Mouse (Mus musculus) kidney, embryonic 14.5 days (tissue): ENCODE results near the gene Frmpd3. TPM values are rescaled to one million over a fixed set of nuclear protein-coding genes. Genes with fewer than 3 reads are reported as not detected.
"Not testable (repeated sequence)": the region's sequence is repeated elsewhere in the genome, so short reads cannot be mapped to it uniquely, and the experiment has no call there.

Experiments
- ATAC-seq: fragments of 200-750 bp; cut with Nextera tagmentation; 2 replicates; pipeline ENCODE4 v1.8.0; 2017; ENCODE audit warnings: moderate number of reproducible peaks, mild to moderate bottlenecking, moderate TSS enrichment, moderate library complexity; ENCODE audit not compliant: low FRiP score, low TSS enrichment
- H3K27ac ChIP-seq: fragments of 300-500 bp; sonication (generic); 2 replicates; pipeline ENCODE4 v1.5.1; 2014; ENCODE audit warnings: low read depth, mild to moderate bottlenecking, low read length, moderate library complexity, mixed read lengths
- H3K27me3 ChIP-seq: fragments of 300-500 bp; sonication (generic); 2 replicates; pipeline ENCODE4 v1.6.1; 2014; ENCODE audit warnings: mild to moderate bottlenecking, low read length; ENCODE audit not compliant: control insufficient read depth, insufficient read depth
- H3K36me3 ChIP-seq: fragments of 300-500 bp; sonication (generic); 2 replicates; pipeline ENCODE4 v1.6.1; 2014; ENCODE audit warnings: low read length, mixed read lengths; ENCODE audit not compliant: control insufficient read depth, insufficient read depth
- H3K4me1 ChIP-seq: fragments of 300-500 bp; sonication (generic); 2 replicates; pipeline ENCODE4 v1.6.1; 2014; ENCODE audit warnings: low read length, mixed read lengths; ENCODE audit not compliant: control insufficient read depth, insufficient read depth
- H3K4me2 ChIP-seq: fragments of 300-500 bp; sonication (generic); replicated peaks from 2 replicates; pipeline ENCODE4 v1.6.1; 2014; ENCODE audit warnings: low read depth, mild to moderate bottlenecking, low read length
- H3K4me3 ChIP-seq: fragments of 300-500 bp; sonication (generic); 2 replicates; pipeline ENCODE4 v1.5.1; 2014; ENCODE audit warnings: mild to moderate bottlenecking, low read length
- H3K9ac ChIP-seq: fragments of 300-500 bp; sonication (generic); 2 replicates; pipeline ENCODE4 v1.6.1; 2014; ENCODE audit warnings: low read depth, mild to moderate bottlenecking, low read length, moderate library complexity
- H3K9me3 ChIP-seq: fragments of 300-500 bp; sonication (generic); 2 replicates; pipeline ENCODE4 v1.6.1; 2016; ENCODE audit warnings: low read length; ENCODE audit not compliant: control insufficient read depth
- WGBS: fragments of 180-500 bp; shearing (Covaris S2); extraction: QIAGEN DNeasy Blood & Tissue Kit; methylation state at CpG from one replicate; pipeline ENCODE4 v1.1.7; 2014; 5-methylcytosine and 5-hydroxymethylcytosine counted together
- polyA plus RNA-seq: library from polyadenylated mRNA; unstranded; fragments of >200 nt; fragmentation: Nextera tagmentation; extraction: Ambion mirVana; gene quantifications from 2 replicates; pipeline ENCODE4 v1.2.1, GENCODE M21; 2014

Frmpd3 gene
- 0.27 and 0.34 TPM in 2 replicates for polyA plus RNA-seq

DNA sequence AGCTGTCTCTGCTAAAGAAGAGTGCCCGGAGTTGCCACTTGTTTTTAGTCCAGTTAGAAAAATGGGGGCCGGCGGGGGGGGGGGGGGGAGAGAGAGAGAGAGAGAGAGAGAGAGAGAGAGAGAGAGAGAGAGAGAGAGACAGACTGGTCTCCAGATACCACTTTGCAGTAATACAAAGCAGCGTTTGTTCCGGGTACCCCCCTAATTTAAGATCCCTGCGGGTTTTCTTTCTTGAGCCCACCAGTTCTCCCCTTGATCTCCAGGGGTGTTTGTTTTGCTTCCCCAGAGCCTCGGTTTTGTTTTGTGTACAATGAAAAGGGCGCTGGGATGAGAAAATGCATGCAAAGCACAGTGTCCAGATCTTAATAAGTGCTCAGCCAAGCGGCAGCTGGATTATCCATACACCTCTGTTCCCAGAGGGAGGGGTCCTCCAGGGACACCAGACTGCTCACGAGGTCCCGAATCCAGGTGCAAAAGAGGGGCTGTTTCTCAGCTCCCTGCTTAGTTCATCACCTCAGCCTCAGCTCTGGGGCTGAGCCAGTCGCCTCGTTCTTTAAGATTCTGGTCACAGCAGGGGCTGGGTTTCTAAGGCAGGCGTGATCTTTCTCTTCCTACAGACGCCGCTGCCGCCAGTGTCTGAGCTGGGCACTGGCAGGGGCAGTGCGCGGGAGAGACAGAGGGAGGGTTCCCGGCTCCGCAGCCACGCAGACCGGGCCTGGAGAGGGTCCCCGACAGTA is at the start of gene Frmpd3:
TSS of gene Frmpd3 (plus strand) at position 608 of the 737 bp plus-strand sequence.
- ATAC-seq, result peak; percentile 49; the same call in 1 of the 2 replicates
- Histone ChIP-seq H3K4me2 (peak within 1 kb of the TSS; percentile 60), H3K27me3 (peaks cover 9% of the 10 kb centered on the region), H3K9ac (peak within 1 kb of the TSS; percentile 23; the same call in 1 of the 2 replicates), H3K27ac (no peak within 1 kb of the TSS), H3K4me3 (peak within 1 kb of the TSS; percentile 28), H3K4me1 (no peaks in the 10 kb centered on the region), H3K36me3 (no peaks in the 10 kb centered on the region), H3K9me3 (no peaks in the 10 kb centered on the region)
- 29% methylated on average over 24 of the region's 24 CpGs for WGBS

DNA sequence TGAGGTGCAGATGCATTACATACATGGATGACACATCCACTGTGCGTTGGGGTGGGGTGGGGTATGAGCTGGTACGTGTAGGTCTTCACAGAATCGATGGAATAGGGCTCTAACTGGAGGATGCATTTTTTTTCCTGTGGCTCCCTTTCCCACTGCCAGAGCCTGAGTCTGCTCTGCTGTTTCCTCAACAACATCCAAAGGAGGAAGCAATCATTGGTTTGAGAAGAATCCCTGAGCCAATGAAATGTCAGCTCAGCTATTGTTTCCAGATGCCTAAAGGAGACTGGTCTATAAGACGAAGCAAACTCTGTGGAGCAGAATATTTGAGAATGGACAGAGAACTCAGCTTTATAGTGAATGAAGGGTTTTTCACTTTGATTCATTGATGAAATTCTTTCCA is 38.3 kb upstream of the Frmpd3 start:
- Histone ChIP-seq H3K4me1 (no peaks in the 10 kb centered on the region), H3K36me3 (no peaks in the 10 kb centered on the region), H3K27me3 (no peaks in the 10 kb centered on the region), H3K27ac (no peak overlapping the region), H3K9ac (no peak overlapping the region), H3K4me2 (no peak overlapping the region), H3K9me3 (no peaks in the 10 kb centered on the region), H3K4me3 (no peak overlapping the region)
- WGBS, result 74% methylated on average over 4 of the region's 4 CpGs
- ATAC-seq, result no peak

DNA sequence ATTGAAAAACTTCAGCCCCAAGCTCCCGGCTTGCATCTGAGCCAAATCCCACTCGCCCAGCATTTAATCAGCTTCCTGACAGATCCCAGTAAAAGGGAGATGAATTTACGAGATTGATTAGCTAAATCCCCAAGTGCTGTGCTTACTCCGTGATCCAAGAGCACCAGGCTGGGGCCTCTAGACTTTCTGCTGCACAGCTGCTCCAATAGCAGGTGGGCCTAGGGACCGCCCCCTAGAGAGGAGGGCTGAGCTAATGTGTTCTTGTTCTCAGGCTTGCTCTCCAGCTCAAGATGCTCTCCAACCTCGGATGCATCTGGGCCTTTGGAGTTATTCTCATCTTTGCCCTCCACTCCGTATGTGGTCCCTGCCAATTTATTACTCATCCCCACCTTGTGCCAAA is 36.4 kb upstream of the Frmpd3 start:
- no peak overlapping the region for H3K27ac ChIP-seq
- no peak overlapping the region for H3K9ac ChIP-seq
- 70% methylated on average over 7 of the region's 7 CpGs for whole genome bisulfite sequencing
- ATAC-seq, result no peak
- no peak overlapping the region for H3K4me2 ChIP-seq
- no peaks in the 10 kb centered on the region for H3K4me1 ChIP-seq
- no peak overlapping the region for H3K4me3 ChIP-seq
- no peaks in the 10 kb centered on the region for H3K36me3 ChIP-seq
- no peaks in the 10 kb centered on the region for H3K9me3 ChIP-seq
- H3K27me3 ChIP-seq, result no peaks in the 10 kb centered on the region

DNA sequence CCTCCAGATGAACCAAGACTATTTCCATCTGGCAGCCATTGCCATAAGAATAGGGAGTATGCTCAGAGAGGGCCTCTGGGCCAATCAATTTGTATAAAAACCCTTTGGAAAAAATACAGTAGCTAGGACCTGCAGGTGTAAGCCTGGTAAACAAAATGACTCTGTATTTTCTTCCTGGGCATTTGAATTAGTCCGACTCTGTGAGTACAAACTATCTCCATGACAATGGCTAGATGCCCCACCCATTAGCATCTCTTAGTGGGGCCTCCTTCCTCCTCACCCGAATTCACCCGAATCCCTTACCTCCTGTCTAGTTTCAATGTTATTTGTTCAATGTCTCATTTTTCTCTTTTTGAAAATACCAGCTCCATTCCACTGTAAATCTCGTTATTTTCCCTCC is 24.1 kb upstream of the Frmpd3 start:
- WGBS, result 65% methylated on average over 4 of the region's 4 CpGs
- H3K4me1 ChIP-seq, result no peaks in the 10 kb centered on the region
- no peaks in the 10 kb centered on the region for H3K9me3 ChIP-seq
- H3K36me3 ChIP-seq, result no peaks in the 10 kb centered on the region
- H3K27ac ChIP-seq, result no peak overlapping the region
- H3K4me2 ChIP-seq, result no peak overlapping the region
- ATAC-seq, result no peak
- no peak overlapping the region for H3K4me3 ChIP-seq
- no peak overlapping the region for H3K9ac ChIP-seq
- no peaks in the 10 kb centered on the region for H3K27me3 ChIP-seq

DNA sequence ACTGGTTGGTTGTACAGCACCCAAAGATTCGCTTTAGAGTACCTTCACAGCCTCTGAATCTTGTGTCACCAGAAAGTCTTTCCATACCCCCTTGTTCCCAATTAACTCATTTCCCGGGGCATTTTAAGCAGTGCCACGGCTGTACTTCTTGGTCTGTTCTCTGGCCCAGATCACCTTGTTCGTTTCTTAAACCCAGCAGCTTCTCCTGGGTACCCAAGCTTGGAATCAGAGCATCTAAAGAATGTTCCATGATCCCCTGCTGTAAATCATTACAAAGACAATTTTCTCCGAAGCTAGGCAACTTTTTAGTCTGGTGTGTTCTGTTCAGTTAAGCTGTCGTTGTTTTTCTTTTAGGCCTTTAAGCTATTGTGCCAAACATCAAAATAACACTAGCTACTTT is 22.9 kb upstream of the Frmpd3 start:
- WGBS, result 74% methylated on average over 6 of the region's 6 CpGs
- no peak overlapping the region for H3K9ac ChIP-seq

DNA sequence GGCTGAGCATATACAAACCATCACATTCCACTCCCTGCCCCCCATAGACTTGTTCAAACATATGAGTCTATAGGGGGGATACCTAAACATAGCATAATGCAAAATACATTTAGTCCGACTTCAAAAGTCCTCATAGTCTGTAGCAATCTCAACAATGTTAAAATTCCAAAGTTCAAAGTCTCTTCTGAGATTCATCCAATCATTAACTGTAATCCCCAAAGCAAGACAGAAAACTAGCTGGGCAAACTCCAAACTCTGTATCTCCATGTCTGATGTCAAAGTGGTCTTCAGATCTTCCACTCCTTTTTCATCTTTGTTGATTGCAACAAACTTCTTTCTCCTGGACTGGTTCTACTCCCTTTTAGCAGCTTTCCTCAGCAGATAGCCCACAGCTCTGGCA is 21.4 kb upstream of the Frmpd3 start:
- ATAC-seq, H3K27me3 ChIP-seq, H3K4me1 ChIP-seq, H3K27ac ChIP-seq, H3K4me2 ChIP-seq, H3K36me3 ChIP-seq, H3K4me3 ChIP-seq, H3K9me3 ChIP-seq, H3K9ac ChIP-seq: not testable (repeated sequence)
- WGBS, result 95% methylated on average over 1 of the region's 1 CpGs

More for the DNA sequence above, 22.9 kb upstream of the Frmpd3 start:
- Histone ChIP-seq H3K27ac (no peak overlapping the region), H3K4me3 (no peak overlapping the region), H3K36me3 (no peaks in the 10 kb centered on the region), H3K27me3 (no peaks in the 10 kb centered on the region), H3K4me2 (no peak overlapping the region), H3K4me1 (no peaks in the 10 kb centered on the region), H3K9me3 (no peaks in the 10 kb centered on the region)
- no peak for ATAC-seq

DNA sequence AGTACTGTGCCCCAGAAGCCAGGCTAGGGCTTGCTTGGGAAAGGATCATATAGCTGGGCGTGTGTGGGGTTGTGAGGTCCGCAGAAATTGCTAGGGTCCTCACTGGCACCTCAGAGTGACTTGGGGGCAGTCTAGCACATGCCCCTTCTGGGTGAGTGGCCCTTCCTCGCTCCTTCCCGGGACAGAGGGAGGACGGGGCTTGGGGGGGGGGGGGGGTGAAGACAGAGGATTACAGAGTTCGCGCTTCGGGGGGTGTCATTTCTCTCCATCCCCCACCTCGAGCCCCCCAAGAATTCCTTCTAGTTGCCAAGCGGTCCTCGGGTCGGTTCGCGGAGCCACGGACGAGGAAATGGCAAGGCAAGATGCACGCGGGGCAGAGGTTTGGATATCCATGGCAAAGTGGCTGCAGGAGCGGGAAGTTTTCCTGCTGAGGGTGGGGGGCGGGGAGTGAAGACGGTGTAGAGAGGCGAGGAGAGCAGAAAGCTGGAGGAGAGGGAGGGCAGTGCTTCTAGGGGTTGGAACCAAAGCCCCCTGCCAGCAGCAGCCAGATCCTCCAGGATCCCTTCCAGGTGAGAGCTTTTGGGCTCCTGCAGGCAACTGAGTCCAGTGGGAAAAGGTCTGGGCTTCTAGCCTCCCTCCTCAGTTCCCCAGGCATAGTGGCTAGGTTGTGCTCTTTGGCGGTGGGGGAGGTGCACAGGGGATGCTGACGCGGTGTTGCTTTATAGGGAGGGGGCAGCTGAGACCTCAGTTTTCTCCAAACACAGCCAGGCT is 515 bp downstream of the Frmpd3 start:
- WGBS, result 30% methylated on average over 24 of the region's 25 CpGs
- Histone ChIP-seq H3K27me3 (peaks cover 9% of the 10 kb centered on the region), H3K4me3 (peak overlapping the region; percentile 28), H3K9ac (peak overlapping the region; percentile 23; the same call in 1 of the 2 replicates), H3K4me2 (peak overlapping the region; percentile 60), H3K4me1 (no peaks in the 10 kb centered on the region), H3K27ac (no peak overlapping the region), H3K9me3 (no peaks in the 10 kb centered on the region), H3K36me3 (no peaks in the 10 kb centered on the region)
- 0 out of 2 replicates have a peak, but pooled peaks have one; percentile 20 for ATAC-seq

DNA sequence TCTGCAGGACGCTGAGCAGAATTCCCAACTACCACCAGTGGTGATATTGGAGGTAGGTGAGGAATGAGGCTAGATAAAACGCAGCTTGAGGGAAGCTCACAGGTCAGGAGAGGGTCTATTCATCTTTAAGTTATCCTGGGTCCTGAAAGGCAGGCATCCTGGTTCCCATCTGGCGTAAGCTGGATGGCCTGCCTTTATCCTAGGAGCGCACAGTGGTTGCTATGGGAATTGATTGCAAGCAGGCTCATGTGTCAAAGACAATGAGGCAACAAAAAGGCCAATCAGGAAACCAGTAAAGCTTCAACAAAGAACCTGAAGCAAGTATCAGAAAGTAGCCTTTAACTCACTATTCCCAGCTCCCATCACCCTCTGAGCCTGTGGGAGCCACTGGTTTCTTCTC is 33.6 kb downstream of the Frmpd3 start:
- no peak overlapping the region for H3K4me3 ChIP-seq
- ATAC-seq, result no peak
- H3K9me3 ChIP-seq, result no peaks in the 10 kb centered on the region
- H3K4me2 ChIP-seq, result no peak overlapping the region
- no peaks in the 10 kb centered on the region for H3K4me1 ChIP-seq
- WGBS, result 41% methylated on average over 4 of the region's 4 CpGs
- no peaks in the 10 kb centered on the region; the same call in 1 of the 2 replicates for H3K27me3 ChIP-seq
- H3K9ac ChIP-seq, result no peak overlapping the region
- H3K27ac ChIP-seq, result no peak overlapping the region
- no peaks in the 10 kb centered on the region for H3K36me3 ChIP-seq

DNA sequence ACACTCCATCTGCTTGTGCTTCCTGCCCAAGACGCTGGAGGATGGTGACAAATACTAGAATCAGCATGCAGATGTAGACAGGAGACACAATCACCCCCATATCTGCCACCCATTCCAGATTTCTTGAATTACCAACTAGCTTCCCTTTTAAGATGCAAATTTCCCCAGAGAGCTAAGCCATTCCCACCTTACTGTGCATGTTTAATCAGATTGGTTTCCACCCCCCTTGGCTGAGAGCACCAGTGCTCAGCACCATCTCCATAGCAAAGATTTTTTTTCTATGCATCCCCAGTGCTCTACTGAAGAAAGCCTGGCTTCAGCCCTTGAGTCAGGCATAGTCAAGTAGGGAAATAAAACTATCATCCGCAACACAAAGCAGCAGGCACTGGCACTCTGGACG is 57.9 kb downstream of the Frmpd3 start:
- Histone ChIP-seq H3K27ac (no peak overlapping the region), H3K36me3 (no peaks in the 10 kb centered on the region), H3K4me1 (no peaks in the 10 kb centered on the region), H3K9ac (no peak overlapping the region), H3K4me2 (no peak overlapping the region), H3K9me3 (no peaks in the 10 kb centered on the region), H3K27me3 (no peaks in the 10 kb centered on the region; the same call in 1 of the 2 replicates), H3K4me3 (no peak overlapping the region)
- no peak for ATAC-seq
- 63% methylated on average over 3 of the region's 3 CpGs for WGBS
